Mouse (Mus musculus): ENCODE data around the gene Gpatch2. TPM values are rescaled to one million over a fixed set of nuclear protein-coding genes. Genes with fewer than 3 reads are reported as not detected.

Gpatch2 gene
- total RNA-seq, 2 experiments from 2014 or later: 10.6 to 13.3 TPM

- ATAC-seq (replicated peaks; ENCODE audit: poor library complexity, severe bottlenecking): no peak
These were observed 141.6 kb downstream of the Gpatch2 start for GRCm38 (mm10) chr1:187356904-187357303.

GRCm38 (mm10) chr1:187360240-187360639 is 144.9 kb downstream of the Gpatch2 start:
- ATAC-seq (replicated peaks; ENCODE audit: poor library complexity, severe bottlenecking): no peak

- ATAC-seq (replicated peaks; ENCODE audit: poor library complexity, severe bottlenecking): no peak
These were observed 147.2 kb downstream of the Gpatch2 start for GRCm38 (mm10) chr1:187362536-187362935.

- ATAC-seq (replicated peaks; ENCODE audit: poor library complexity, severe bottlenecking): no peak
These were observed 150.1 kb downstream of the Gpatch2 start for GRCm38 (mm10) chr1:187365424-187365823.

GRCm38 (mm10) chr1:187366806-187367205 is 151.5 kb downstream of the Gpatch2 start:
- ATAC-seq (replicated peaks; ENCODE audit: poor library complexity, severe bottlenecking): peak; percentile 33

GRCm38 (mm10) chr1:187369049-187369448 is 153.7 kb downstream of the Gpatch2 start:
- ATAC-seq (replicated peaks; ENCODE audit: poor library complexity, severe bottlenecking): no peak

GRCm38 (mm10) chr1:187373506-187373905 is 158.2 kb downstream of the Gpatch2 start:
- no peak for ATAC-seq (replicated peaks; ENCODE audit: poor library complexity, severe bottlenecking)

GRCm38 (mm10) chr1:187374418-187374817 is 159.1 kb downstream of the Gpatch2 start:
- ATAC-seq (replicated peaks; ENCODE audit: poor library complexity, severe bottlenecking): no peak; the same call in 1 of the 2 replicates

GRCm38 (mm10) chr1:187376946-187377671 is 161.8 kb downstream of the Gpatch2 start:
- peak; percentile 55 for ATAC-seq (replicated peaks; ENCODE audit: poor library complexity, severe bottlenecking)

- ATAC-seq (replicated peaks; ENCODE audit: poor library complexity, severe bottlenecking): no peak
These were observed 162.7 kb downstream of the Gpatch2 start for GRCm38 (mm10) chr1:187377865-187378524.

GRCm38 (mm10) chr1:187389476-187389875 is 174.2 kb downstream of the Gpatch2 start:
- ATAC-seq (replicated peaks; ENCODE audit: poor library complexity, severe bottlenecking): no peak

- ATAC-seq (replicated peaks; ENCODE audit: poor library complexity, severe bottlenecking): no peak
These were observed 185.5 kb downstream of the Gpatch2 start for GRCm38 (mm10) chr1:187400834-187401233.

Other genes starting within 250 kb of the Gpatch2 start
- not detected in 2 replicates for gene D1Pas1, start 248.1 kb upstream of the Gpatch2 start, total RNA-seq (2014; fragmentation: Nextera tagmentation)
- not detected in 2 replicates for gene D1Pas1, start 248.1 kb upstream of the Gpatch2 start, total RNA-seq (2017)
- gene Spata17, start within 50 bp of the Gpatch2 start, total RNA-seq (2014; fragmentation: Nextera tagmentation): not detected in 2 replicates
- gene Spata17, start within 50 bp of the Gpatch2 start, total RNA-seq (2017): 0.62 TPM in 1 of 2 replicates, not detected in the other

Measured in granulocyte monocyte progenitor cell, adult 5-6 weeks (primary cell).